Mouse (Mus musculus) midbrain, postnatal 0 days (tissue): ENCODE data around the gene AI481877. TPM values are rescaled to one million over a fixed set of nuclear protein-coding genes. Genes with fewer than 3 reads are reported as not detected.

Source experiments
- ATAC-seq: fragments of 200-750 bp; cut with Nextera tagmentation; 2 replicates; pipeline ENCODE4 v1.8.0; 2017; ENCODE audit warnings: moderate number of reproducible peaks, mild to moderate bottlenecking, moderate TSS enrichment, moderate library complexity; ENCODE audit not compliant: low FRiP score
- DNase-seq: peaks from one replicate; pipeline ENCODE4 v3.0.0-alpha.2; 2015; ENCODE audit warnings: low spot score
- H3K27ac ChIP-seq: fragments of 300-500 bp; sonication (generic); 2 replicates; pipeline ENCODE4 v1.5.1; 2014; ENCODE audit warnings: low read depth, mild to moderate bottlenecking, low read length, mixed read lengths
- H3K27me3 ChIP-seq: fragments of 300-500 bp; sonication (generic); 2 replicates; pipeline ENCODE4 v1.6.1; 2014; ENCODE audit warnings: low read length, control low read depth, mixed read lengths; ENCODE audit not compliant: insufficient read depth
- H3K36me3 ChIP-seq: fragments of 300-500 bp; sonication (generic); 2 replicates; pipeline ENCODE4 v1.6.1; 2014; ENCODE audit warnings: low read length, control low read depth, mixed read lengths; ENCODE audit not compliant: insufficient read depth
- H3K4me1 ChIP-seq: fragments of 300-500 bp; sonication (generic); 2 replicates; pipeline ENCODE4 v1.6.1; 2014; ENCODE audit warnings: mild to moderate bottlenecking, control low read depth, antibody characterized with exemption, low read length, mixed read lengths; ENCODE audit not compliant: insufficient read depth
- H3K4me2 ChIP-seq: fragments of 300-500 bp; sonication (generic); 2 replicates; pipeline ENCODE4 v1.6.1; 2014; ENCODE audit warnings: low read depth, mild to moderate bottlenecking, low read length, mixed read lengths; ENCODE audit not compliant: poor library complexity, severe bottlenecking
- H3K4me3 ChIP-seq: fragments of 300-500 bp; sonication (generic); 2 replicates; pipeline ENCODE4 v1.5.1; 2014; ENCODE audit warnings: low read depth, mild to moderate bottlenecking, low read length, moderate library complexity
- H3K9ac ChIP-seq: fragments of 300-500 bp; sonication (generic); replicated peaks from 2 replicates; pipeline ENCODE4 v1.6.1; 2014; ENCODE audit warnings: mild to moderate bottlenecking, low read length, moderate library complexity, mixed read lengths; ENCODE audit not compliant: poor library complexity, severe bottlenecking
- H3K9me3 ChIP-seq: fragments of 300-500 bp; sonication (generic); 2 replicates; pipeline ENCODE4 v1.6.1; 2016; ENCODE audit warnings: low read length, control low read depth
- CTCF ChIP-seq: IDR thresholded peaks from 2 replicates; pipeline ENCODE4 v1.5.1; 2016; ENCODE audit warnings: antibody characterized with exemption, mild to moderate bottlenecking
- WGBS: fragments of 180-500 bp; shearing (Covaris S2); extraction: QIAGEN DNeasy Blood & Tissue Kit; methylation state at CpG from one replicate; pipeline ENCODE4 v1.1.7; 2014; 5-methylcytosine and 5-hydroxymethylcytosine counted together
- polyA plus RNA-seq: library from polyadenylated mRNA; unstranded; fragments of >200 nt; fragmentation: Nextera tagmentation; extraction: Ambion mirVana; gene quantifications from 2 replicates; pipeline ENCODE4 v1.2.1, GENCODE M21; 2015
- total RNA-seq: library from RNA; depleted of rRNA; stranded (reverse); fragments of >200 nt; gene quantifications from 2 replicates; pipeline ENCODE4 v1.2.3, GENCODE M21; 2014

AI481877 gene
- total and polyA plus RNA-seq, 2 experiments from 2014 or later: 0.02 TPM; not detected in 1

- ATAC-seq (no peak), DNase-seq (no peak)
- Histone ChIP-seq H3K4me1 (no peaks in the 10 kb centered on the region), H3K4me3 (no peak overlapping the region), H3K36me3 (no peaks in the 10 kb centered on the region), H3K9me3 (no peaks in the 10 kb centered on the region), H3K4me2 (no peak overlapping the region), H3K9ac (no peak overlapping the region), H3K27ac (no peak overlapping the region), H3K27me3 (no peaks in the 10 kb centered on the region)
- 63% methylated on average over 6 of the region's 6 CpGs for WGBS
- TF ChIP-seq CTCF: no peak
Measured at GRCm38 (mm10) chr4:59175929-59176328, 37.1 kb upstream of the AI481877 start.

GRCm38 (mm10) chr4:59175003-59175402, 36.2 kb upstream of the AI481877 start:
- Histone ChIP-seq H3K4me1 (no peaks in the 10 kb centered on the region), H3K36me3 (no peaks in the 10 kb centered on the region), H3K9ac (no peak overlapping the region), H3K27ac (no peak overlapping the region), H3K9me3 (no peaks in the 10 kb centered on the region), H3K4me3 (no peak overlapping the region), H3K27me3 (no peaks in the 10 kb centered on the region), H3K4me2 (no peak overlapping the region)
- whole genome bisulfite sequencing: 61% methylated on average over 4 of the region's 4 CpGs
- TF ChIP-seq CTCF: no peak
- ATAC-seq: no peak
- DNase-seq: no peak

DNA sequence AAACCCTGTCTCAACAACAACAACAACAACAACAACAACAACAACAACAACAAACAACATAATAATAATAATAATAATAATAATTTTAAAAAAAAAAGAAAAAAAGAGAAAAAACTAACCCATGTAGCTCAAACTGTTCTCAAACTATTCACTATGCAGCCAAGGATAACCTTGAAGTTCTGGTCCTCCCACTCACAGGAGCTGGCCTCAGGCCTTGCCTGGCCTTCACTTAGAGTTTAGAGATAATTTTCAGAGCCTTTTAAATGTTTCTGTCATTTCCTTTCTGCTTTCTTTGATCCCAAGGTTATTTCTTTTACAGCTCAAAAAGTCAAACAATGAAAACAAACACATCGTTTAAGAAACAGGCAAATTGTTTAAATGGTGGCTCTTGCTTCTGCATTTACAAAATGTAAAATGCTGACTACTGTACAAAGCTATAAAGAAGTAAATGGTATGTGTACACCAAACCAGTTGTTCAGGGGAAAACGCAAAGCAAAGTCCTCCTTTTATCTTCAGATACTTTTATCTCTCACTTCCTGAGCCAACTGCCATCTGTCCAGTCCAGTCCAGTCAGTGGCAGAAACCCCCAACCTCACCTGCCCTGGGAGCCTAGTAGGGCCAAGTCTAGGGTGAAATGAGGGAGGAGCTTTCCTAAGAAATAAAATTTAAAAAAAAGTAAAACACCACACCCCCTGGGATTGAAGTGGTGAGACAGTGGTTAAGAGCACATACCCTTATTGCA, 34.6 kb upstream of the AI481877 start:
- Histone ChIP-seq H3K27ac (no peak overlapping the region), H3K4me2 (no peak overlapping the region), H3K27me3 (no peaks in the 10 kb centered on the region), H3K9me3 (no peaks in the 10 kb centered on the region), H3K9ac (no peak overlapping the region), H3K4me3 (no peak overlapping the region), H3K4me1 (no peaks in the 10 kb centered on the region), H3K36me3 (no peaks in the 10 kb centered on the region)
- TF ChIP-seq CTCF: no peak
- WGBS: 76% methylated on average over 2 of the region's 2 CpGs
- DNase-seq (no peak), ATAC-seq (no peak)

- Histone ChIP-seq H3K9me3 (no peaks in the 10 kb centered on the region), H3K27me3 (no peaks in the 10 kb centered on the region), H3K4me3 (no peak overlapping the region), H3K27ac (no peak overlapping the region), H3K4me2 (no peak overlapping the region), H3K9ac (no peak overlapping the region), H3K36me3 (no peaks in the 10 kb centered on the region), H3K4me1 (no peaks in the 10 kb centered on the region)
- DNase-seq (no peak), ATAC-seq (no peak)
- 10% methylated on average over 2 of the region's 2 CpGs for WGBS
- no peak for TF ChIP-seq CTCF
Measured at GRCm38 (mm10) chr4:59172616-59173015, 33.8 kb upstream of the AI481877 start.

- WGBS: 79% methylated on average over 5 of the region's 5 CpGs
- Histone ChIP-seq H3K9me3 (no peaks in the 10 kb centered on the region), H3K4me1 (no peaks in the 10 kb centered on the region), H3K27ac (no peak overlapping the region), H3K27me3 (no peaks in the 10 kb centered on the region), H3K4me3 (no peak overlapping the region), H3K4me2 (no peak overlapping the region), H3K36me3 (no peaks in the 10 kb centered on the region), H3K9ac (no peak overlapping the region)
- DNase-seq (no peak), ATAC-seq (no peak)
- TF ChIP-seq CTCF: no peak
Measured at GRCm38 (mm10) chr4:59169981-59170380, 31.2 kb upstream of the AI481877 start.

DNA sequence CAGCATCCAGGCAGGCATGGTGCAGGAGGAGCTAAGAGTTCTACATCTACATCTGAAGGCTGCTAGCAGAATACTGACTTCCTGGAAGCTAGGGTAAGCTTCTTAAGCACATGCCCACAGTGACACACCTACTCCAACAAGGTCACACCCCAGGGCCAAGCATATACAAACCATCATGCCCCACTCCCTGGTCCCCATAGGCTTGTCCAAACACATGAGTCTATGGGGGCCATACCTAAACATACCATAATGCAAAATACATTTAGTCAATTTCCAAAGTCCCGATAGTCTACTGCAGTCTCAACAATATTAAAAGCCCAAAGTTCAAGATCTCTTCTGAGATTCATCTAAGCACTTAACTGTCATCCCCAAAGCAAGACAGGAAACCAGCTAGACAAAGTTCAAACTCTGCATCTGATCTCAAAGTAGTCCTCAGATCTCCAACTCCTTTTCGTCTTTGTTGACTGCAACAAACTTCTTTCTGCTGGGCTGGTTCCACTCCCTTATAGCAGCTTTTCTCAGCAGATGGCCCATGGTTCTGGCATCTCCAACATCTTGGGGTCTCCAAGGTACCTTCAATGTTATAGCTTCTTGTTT, 28.6 kb upstream of the AI481877 start:
- Histone ChIP-seq H3K4me2 (no peak overlapping the region), H3K9ac (no peak overlapping the region), H3K27me3 (no peaks in the 10 kb centered on the region), H3K9me3 (no peaks in the 10 kb centered on the region), H3K4me1 (no peaks in the 10 kb centered on the region), H3K27ac (no peak overlapping the region), H3K4me3 (no peak overlapping the region), H3K36me3 (no peaks in the 10 kb centered on the region)
- 95% methylated on average over 2 of the region's 2 CpGs for WGBS
- ATAC-seq (no peak), DNase-seq (no peak)
- no peak for TF ChIP-seq CTCF
